Comparison of ENCODE assay signal across 23 mouse cellular contexts in genomic region chr12:54994068-54994386, GRCm38 (mm10). TPM values are rescaled to one million over a fixed set of nuclear protein-coding genes. Genes with fewer than 3 reads are reported as not detected.
DNase-seq lines count a peak whose midpoint lies in the region; ATAC-seq and TF ChIP-seq lines count a peak whose summit lies in the region.
"Had no signal": no experiment of that assay in that cellular context is flagged by ENCODE, and none has a peak within 500 bp of the region (broad histone marks: within the 10 kb centered on the region; RNA-seq: fewer than 3 reads in every experiment).

No protein-coding gene starts in this region.

- no peak overlapping the region for H3K9ac ChIP-seq in liver, embryonic 11.5 days (ENCODE audit: low read depth, low read length)
- peak overlapping the region; percentile 87 for H3K9ac ChIP-seq in MEL (ENCODE audit: control insufficient read depth, low read depth, low read length, poor library complexity, severe bottlenecking)
- H3K9ac ChIP-seq in liver, postnatal 0 days (replicated peaks), result 0 out of 2 replicates have a peak overlapping the region, but pooled peaks have one; percentile 6

- no peak for TF ChIP-seq EP300 in MEL (IDR thresholded peaks at IDR 0.05; ENCODE audit: low read depth in 1 of 2, low read length in 2 of 2)
- no peak for TF ChIP-seq EP300 in liver, postnatal 0 days (IDR thresholded peaks at IDR 0.05; ENCODE audit: low read depth)

- no peaks in the 10 kb centered on the region for H3K36me3 ChIP-seq in liver, embryonic 11.5 days (ENCODE audit: control insufficient read depth, insufficient read depth, low read length)
- peaks cover 0 to 10% of the 10 kb centered on the region in 2 experiments; a peak in 2 of 4 replicates for H3K36me3 ChIP-seq in MEL (ENCODE audit: control insufficient read depth in 1 of 2, insufficient read depth in 2 of 2, low read length in 2 of 2)
- H3K36me3 ChIP-seq in liver, postnatal 0 days (replicated peaks; ENCODE audit: insufficient read depth, low read length), result no peaks in the 10 kb centered on the region
- H3K36me3 ChIP-seq: limb, embryonic 10.5 days had no signal

- no peaks in the 10 kb centered on the region for H3K27me3 ChIP-seq in liver, embryonic 11.5 days (replicated peaks; ENCODE audit: control insufficient read depth, insufficient read depth, low read length)
- no peaks in the 10 kb centered on the region for H3K27me3 ChIP-seq in MEL (ENCODE audit: control insufficient read depth in 1 of 2, insufficient read depth in 2 of 2, low read length in 2 of 2)
- H3K27me3 ChIP-seq in liver, postnatal 0 days (ENCODE audit: insufficient read depth, low read length), result no peaks in the 10 kb centered on the region

- DNase-seq in liver, embryonic 11.5 days (ENCODE audit: low spot score), result no peak
- DNase-seq in liver (no peak), MEL (ENCODE audit: low read depth, low spot score) (peak; percentile 90)
- no peak for DNase-seq in liver, postnatal 0 days
- DNase-seq in heart, postnatal 10 days, result no peak
- no peak for DNase-seq in heart, postnatal 25 days (ENCODE audit: low spot score)
- DNase-seq: adrenal gland, postnatal 10 days; cerebellum, adult 9-11 months; gastrocnemius, postnatal 14 days; kidney, adult 9 months; lung, postnatal 4 days had no signal

- H3K4me2 ChIP-seq in liver, embryonic 11.5 days, result peak overlapping the region; percentile 42
- peak overlapping the region; percentile 58 for H3K4me2 ChIP-seq in liver, postnatal 0 days (ENCODE audit: low read depth, low read length)
- H3K4me2 ChIP-seq: midbrain, embryonic 11.5 days had no signal

- no peak for TF ChIP-seq RAD21 in MEL (IDR thresholded peaks at IDR 0.05; ENCODE audit: low read depth, low read length)

- ATAC-seq in liver, embryonic 11.5 days (replicated peaks; ENCODE audit: low FRiP score), result no peak
- ATAC-seq in liver, postnatal 0 days, result no peak
- ATAC-seq: CD4-positive, CD25-positive, alpha-beta regulatory T cell, adult 4 months had no signal

- intact Hi-C loops in heart, postnatal 10 days (cut with DNase I), result no loop called here
- intact Hi-C loops in heart, postnatal 25 days (cut with DNase I), result no loop called here

- TF ChIP-seq CTCF in MEL (IDR thresholded peaks at IDR 0.05 in 2 of 3, conservative IDR thresholded peaks at IDR 0.05 in 1 of 3; ENCODE audit: control insufficient read depth in 1 of 3, insufficient read depth in 1 of 3, low read depth in 2 of 3, low read length in 3 of 3, poor library complexity in 1 of 3, severe bottlenecking in 1 of 3), result no peak
- no peak for TF ChIP-seq CTCF in bone marrow macrophage, adult 2 months (IDR thresholded peaks at IDR 0.05; ENCODE audit: low read depth, low read length)
- TF ChIP-seq CTCF in liver, postnatal 0 days (IDR thresholded peaks at IDR 0.05; ENCODE audit: low read depth), result no peak

- no peaks in the 10 kb centered on the region for H3K9me3 ChIP-seq in liver, embryonic 11.5 days (ENCODE audit: control insufficient read depth, low read length)
- no peaks in the 10 kb centered on the region for H3K9me3 ChIP-seq in MEL (replicated peaks; ENCODE audit: insufficient read depth, low read length)
- H3K9me3 ChIP-seq in liver, postnatal 0 days (ENCODE audit: low read length), result no peaks in the 10 kb centered on the region
- H3K9me3 ChIP-seq: limb, embryonic 10.5 days had no signal

- H3K79me2 ChIP-seq in MEL (ENCODE audit: control insufficient read depth, insufficient read depth, low read length, poor library complexity), result peaks cover 2% of the 10 kb centered on the region; the same call in 1 of the 2 replicates

- no peak overlapping the region for H3K27ac ChIP-seq in liver, embryonic 11.5 days (ENCODE audit: low read depth, low read length)
- peak overlapping the region; percentile 95 for H3K27ac ChIP-seq in MEL (ENCODE audit: control insufficient read depth, low read depth, low read length)
- no peak overlapping the region for H3K27ac ChIP-seq in bone marrow macrophage, adult 2 months (ENCODE audit: insufficient read depth, low read depth, low read length)
- H3K27ac ChIP-seq in liver, postnatal 0 days (ENCODE audit: low read depth), result peak overlapping the region; percentile 41
- H3K27ac ChIP-seq: limb, embryonic 10.5 days had no signal

- peaks cover 10% of the 10 kb centered on the region; the same call in 1 of the 2 replicates for H3K4me1 ChIP-seq in liver, embryonic 11.5 days (replicated peaks; ENCODE audit: control insufficient read depth, insufficient read depth, low read length)
- H3K4me1 ChIP-seq in MEL (ENCODE audit: control insufficient read depth in 1 of 2, insufficient read depth in 2 of 2, low read length in 2 of 2), result peaks cover 5 to 16% of the 10 kb centered on the region in 2 experiments
- peaks cover 18% of the 10 kb centered on the region for H3K4me1 ChIP-seq in bone marrow macrophage, adult 2 months (ENCODE audit: control insufficient read depth, insufficient read depth, low read length)
- peaks cover 10% of the 10 kb centered on the region for H3K4me1 ChIP-seq in liver, postnatal 0 days (ENCODE audit: insufficient read depth)

- WGBS in liver, embryonic 11.5 days, result 67% methylated on average over 6 of the region's 6 CpGs
- 74% methylated on average over 6 of the region's 6 CpGs for WGBS in liver, postnatal 0 days (ENCODE audit: insufficient replicate concordance)

- peak; percentile 40 to 68; a peak in 2 of 4 replicates for TF ChIP-seq POLR2A in MEL (IDR thresholded peaks at IDR 0.05; ENCODE audit: control insufficient read depth in 1 of 2, insufficient read depth in 1 of 2, low read depth in 1 of 2, low read length in 2 of 2, poor library complexity in 1 of 2)
- TF ChIP-seq POLR2A in bone marrow macrophage, adult 2 months (IDR thresholded peaks at IDR 0.05; ENCODE audit: borderline replicate concordance, low read depth, low read length), result no peak

- no peak overlapping the region; the same call in 1 of the 2 replicates for H3K4me3 ChIP-seq in liver, embryonic 11.5 days (ENCODE audit: low read depth, low read length)
- peak overlapping the region; percentile 87 to 90 for H3K4me3 ChIP-seq in MEL (ENCODE audit: control insufficient read depth in 1 of 2, insufficient read depth in 1 of 2, low read depth in 2 of 2, low read length in 2 of 2)
- H3K4me3 ChIP-seq in bone marrow macrophage, adult 2 months (ENCODE audit: insufficient read depth, low read length), result 0 out of 2 replicates have a peak overlapping the region, but pooled peaks have one; percentile 11
- no peak overlapping the region for H3K4me3 ChIP-seq in liver, postnatal 0 days (ENCODE audit: low read depth, low read length)
- H3K4me3 ChIP-seq: limb, embryonic 10.5 days had no signal

TF ChIP-seq in MEL, 35 proteins besides CTCF, POLR2A, EP300 and RAD21 (continues in another document):
- TF ChIP-seq ZMIZ1 (IDR thresholded peaks at IDR 0.05; ENCODE audit: low read depth, low read length), result peak; percentile 49; the same call in 1 of the 2 replicates
- peak; percentile 44; the same call in 1 of the 2 replicates for TF ChIP-seq ELF1 (IDR thresholded peaks at IDR 0.05; ENCODE audit: low read depth, low read length)
- TF ChIP-seq ZKSCAN1 (IDR thresholded peaks at IDR 0.05; ENCODE audit: low read depth, low read length), result no peak
- TF ChIP-seq MAX (IDR thresholded peaks at IDR 0.05; ENCODE audit: low read length), result peak; percentile 58; the same call in 1 of the 2 replicates
- TF ChIP-seq MEF2A (IDR thresholded peaks at IDR 0.05; ENCODE audit: extremely low read depth, insufficient replicate concordance, low read depth, low read length, poor library complexity, severe bottlenecking), result no peak
- no peak; the same call in 1 of the 2 replicates for TF ChIP-seq MAZ (IDR thresholded peaks at IDR 0.05; ENCODE audit: low read depth, low read length)
- peak; percentile 82 for TF ChIP-seq HCFC1 (IDR thresholded peaks at IDR 0.05; ENCODE audit: low read depth, low read length)
- no peak for TF ChIP-seq RCOR1 (IDR thresholded peaks at IDR 0.05; ENCODE audit: low read depth, low read length)
- no peak; the same call in 1 of the 2 replicates for TF ChIP-seq CHD1 (IDR thresholded peaks at IDR 0.05; ENCODE audit: low read depth, low read length)
- TF ChIP-seq NRF1 (IDR thresholded peaks at IDR 0.05; ENCODE audit: insufficient read depth, low read depth, low read length, poor library complexity, severe bottlenecking), result no peak
- no peak for TF ChIP-seq MYC (IDR thresholded peaks at IDR 0.05; ENCODE audit: low read depth, low read length)
- peak; percentile 69 for TF ChIP-seq SIN3A (IDR thresholded peaks at IDR 0.05; ENCODE audit: low read length)
- no peak; the same call in 1 of the 2 replicates for TF ChIP-seq SMC3 (IDR thresholded peaks at IDR 0.05; ENCODE audit: low read depth, low read length)
- 0 out of 2 replicates have a peak, but pooled peaks have one; percentile 9 for TF ChIP-seq GATA1 (IDR thresholded peaks at IDR 0.05; ENCODE audit: low read depth, low read length)
- no peak for TF ChIP-seq TAL1 (IDR thresholded peaks at IDR 0.05; ENCODE audit: low read length)
- no peak for TF ChIP-seq MAFK (IDR thresholded peaks at IDR 0.05; ENCODE audit: borderline replicate concordance, low read depth, low read length)
- peak; percentile 67; the same call in 1 of the 2 replicates for TF ChIP-seq POLR2AphosphoS2 (IDR thresholded peaks at IDR 0.05; ENCODE audit: low read length)
- TF ChIP-seq KAT2A (conservative IDR thresholded peaks at IDR 0.05; ENCODE audit: low read depth, low read length), result 0 out of 2 replicates have a peak, but pooled peaks have one; percentile 14

RNA-seq across cellular contexts. Expression of gene Gm20403, which starts 7.7 kb away (rescaled TPM):
- polyA plus RNA-seq in liver, embryonic 11.5 days (2014; fragmentation: Nextera tagmentation; extraction: Ambion mirVana), result not detected in 2 replicates
- not detected in 2 replicates for total RNA-seq in MEL (2012; rRNA removed)
- not detected for polyA plus RNA-seq in MEL (2012; ENCODE audit: insufficient read depth in 1 of 2, insufficient read length in 2 of 2, low read depth in 1 of 2, low replicate concordance in 2 of 2, missing spikeins in 1 of 2)
- not detected in 2 replicates for polyA plus RNA-seq in bone marrow macrophage, adult 2 months (2012; ENCODE audit: insufficient read depth, insufficient read length, missing spikeins)
- polyA plus RNA-seq in liver, postnatal 0 days (2015; fragmentation: Nextera tagmentation; extraction: Ambion mirVana), result 0.36 and 0.54 TPM in 2 replicates
- not detected for total RNA-seq in heart, postnatal 10 days (2021)
- not detected for total RNA-seq in heart, postnatal 25 days (2021)
- total RNA-seq: adrenal gland, postnatal 10 days; gastrocnemius, postnatal 14 days; hematopoietic stem cell, adult 5-6 weeks; layer of hippocampus, postnatal 25 days had no signal
- polyA plus RNA-seq: CD4-positive, CD25-positive, alpha-beta regulatory T cell, adult 4 months; embryonic facial prominence, embryonic 14.5 days; forebrain, embryonic 11.5 days; frontal cortex, adult 2 months; large intestine, adult 2 months; limb, embryonic 10.5 days; lung, adult 2 months; midbrain, embryonic 11.5 days; neural tube, embryonic 14.5 days had no signal

RNA-seq across cellular contexts. Expression of gene Baz1a, which starts 20.1 kb away (rescaled TPM):
- polyA plus RNA-seq in liver, embryonic 11.5 days (2014; fragmentation: Nextera tagmentation; extraction: Ambion mirVana), result 46.4 and 49.1 TPM in 2 replicates
- 44.6 and 46.0 TPM in 2 replicates for total RNA-seq in MEL (2012; rRNA removed)
- 100 to 1,000 TPM in 1 of 2 experiments, 10 to 100 TPM in 1; 39.8 to 203 TPM for polyA plus RNA-seq in MEL (2012; ENCODE audit: insufficient read depth in 1 of 2, insufficient read length in 2 of 2, low read depth in 1 of 2, low replicate concordance in 2 of 2, missing spikeins in 1 of 2)
- 19.8 and 22.2 TPM in 2 replicates for polyA plus RNA-seq in bone marrow macrophage, adult 2 months (2012; ENCODE audit: insufficient read depth, insufficient read length, missing spikeins)
- 16.9 and 18.5 TPM in 2 replicates for polyA plus RNA-seq in liver, postnatal 0 days (2015; fragmentation: Nextera tagmentation; extraction: Ambion mirVana)
- total RNA-seq in heart, postnatal 10 days (2021), result 10 to 100 TPM; 11.8 to 13.5 TPM
- 1 to 10 TPM; 6.8 to 8.6 TPM for total RNA-seq in heart, postnatal 25 days (2021)

Comparison
In these comparisons a context has a peak if more than half of its experiments do, and no peak if none do; other contexts are left out.
1. H3K27ac ChIP-seq: peak in MEL (single experiment) and liver, postnatal 0 days (single experiment); none in liver, embryonic 11.5 days (single experiment) and bone marrow macrophage, adult 2 months (single experiment).
2. H3K4me3 ChIP-seq: peak in MEL (2 of 2) and bone marrow macrophage, adult 2 months (single experiment); none in liver, embryonic 11.5 days (single experiment) and liver, postnatal 0 days (single experiment).